Mouse (Mus musculus) neutrophil, adult 5-6 weeks (primary cell): ENCODE measurements around the gene 4933421I07Rik. TPM values are rescaled to one million over a fixed set of nuclear protein-coding genes. Genes with fewer than 3 reads are reported as not detected.
A peak's percentile ranks its signal among the peaks of the same experiment; 100 is the strongest.

Experiments used
- ATAC-seq: fragments of 151-379, 151-347 bp; 2 replicates; pipeline ENCODE4 v1.8.0; 2017; ENCODE audit warnings: mild to moderate bottlenecking, moderate TSS enrichment; ENCODE audit not compliant: insufficient number of reproducible peaks, poor library complexity, low FRiP score, severe bottlenecking; ENCODE audit errors: extremely low read depth
- total RNA-seq: library from RNA; stranded (forward); fragments of 200-1000 nt; gene quantifications from 2 replicates; pipeline ENCODE4 v1.2.3, GENCODE M21; 2017

The 4933421I07Rik gene
- total RNA-seq: not detected in 2 replicates

DNA sequence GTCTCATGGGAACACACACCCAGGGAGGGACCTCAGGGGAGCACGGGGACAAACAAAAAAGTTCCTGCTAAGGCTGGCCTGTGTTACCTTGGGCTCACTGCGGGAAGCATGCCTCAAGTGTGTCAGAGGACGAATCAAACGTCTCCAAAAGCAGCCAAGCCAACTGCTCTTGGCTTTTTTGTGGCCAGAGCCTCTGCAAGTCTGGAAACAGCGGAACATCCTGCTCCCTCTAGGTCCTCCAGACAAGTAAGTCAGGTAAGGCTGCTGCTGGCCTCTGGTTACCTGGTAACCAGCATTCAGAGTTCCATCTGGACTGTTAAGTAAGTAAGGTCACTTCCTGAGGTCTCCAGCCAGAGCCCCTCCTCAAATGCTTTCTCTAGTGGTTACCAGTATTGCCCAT, at the start of gene 4933421I07Rik:
4933421I07Rik (minus strand) TSS at position 271 of the 400 bp plus-strand sequence.
- ATAC-seq: no peak

DNA sequence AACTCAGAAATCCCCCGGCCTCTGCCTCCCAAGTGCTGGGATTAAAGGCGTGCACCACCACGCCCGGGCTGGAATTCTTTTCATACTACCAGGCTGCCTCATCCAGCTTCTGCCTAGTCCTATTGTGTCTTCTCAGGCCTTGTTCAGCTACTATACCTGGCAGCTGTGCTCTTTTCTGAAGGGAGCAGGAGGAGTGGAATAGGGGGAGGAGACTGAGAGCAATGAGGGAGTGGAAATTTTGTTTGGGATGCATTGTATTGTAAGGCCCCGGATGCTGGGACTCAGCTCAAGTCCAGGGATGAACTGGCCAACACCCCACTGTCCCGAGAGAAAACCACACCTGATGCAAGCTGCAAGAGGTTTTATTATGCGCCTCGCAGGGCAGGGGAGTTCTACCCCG, 49.4 kb upstream of the 4933421I07Rik start:
- ATAC-seq: no peak

DNA sequence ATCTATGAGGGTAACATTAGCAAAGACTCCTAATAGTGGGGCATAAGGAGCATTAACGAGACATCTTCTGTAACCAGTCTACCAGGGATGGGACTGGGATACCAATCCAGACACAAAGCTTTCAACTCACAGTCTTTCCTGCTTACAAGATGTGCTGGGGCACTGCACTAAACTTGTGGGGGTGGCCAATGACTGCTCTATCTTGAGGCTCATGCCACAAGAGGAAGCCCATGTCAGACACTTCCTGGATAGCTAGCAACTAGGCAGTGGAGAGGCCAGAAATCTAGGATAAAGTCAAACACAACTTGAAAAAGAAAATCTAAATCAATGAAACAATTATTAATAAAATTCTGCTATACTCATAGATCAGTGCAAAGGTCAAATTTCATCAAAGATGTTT, 48.3 kb upstream of the 4933421I07Rik start:
- no peak for ATAC-seq

DNA sequence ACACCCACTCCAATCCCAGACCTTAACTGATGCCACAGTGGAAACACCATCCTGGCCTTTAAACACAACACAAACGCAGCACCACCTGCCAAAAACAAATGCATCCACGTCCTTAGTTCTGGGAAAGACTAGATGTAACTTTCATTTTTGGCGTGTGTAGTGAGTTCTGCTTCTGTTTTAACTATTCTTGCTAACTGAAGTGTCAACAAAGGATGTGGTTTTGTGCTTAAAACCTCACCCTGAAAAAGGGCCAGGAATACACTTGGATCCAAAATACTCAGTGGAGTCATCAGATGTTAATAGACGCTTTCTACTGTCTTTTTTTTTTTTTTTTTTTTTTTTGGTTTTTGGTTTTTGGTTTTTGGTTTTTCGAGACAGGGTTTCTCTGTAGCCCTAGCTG, 42.9 kb upstream of the 4933421I07Rik start:
- ATAC-seq: peak; percentile 39; the same call in 1 of the 2 replicates

DNA sequence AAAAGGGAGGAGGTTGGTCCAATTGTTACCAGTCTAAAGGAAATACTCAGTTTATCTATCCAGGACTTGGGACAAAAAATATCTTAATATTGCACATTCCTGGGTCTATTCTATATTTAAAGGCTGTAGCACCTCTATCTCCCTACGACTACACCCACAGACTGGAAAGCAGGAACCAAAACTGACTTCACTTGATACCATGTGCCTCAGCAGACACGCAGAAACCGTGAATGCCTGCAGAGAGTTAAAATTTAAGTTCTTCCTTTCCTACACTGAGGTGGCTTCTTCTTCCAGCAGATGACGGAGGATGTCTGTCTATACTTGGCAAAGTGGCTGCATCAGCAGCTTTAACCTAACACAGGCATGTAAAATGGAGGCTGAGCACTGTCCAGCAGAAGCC, 42.4 kb upstream of the 4933421I07Rik start:
- no peak for ATAC-seq

DNA sequence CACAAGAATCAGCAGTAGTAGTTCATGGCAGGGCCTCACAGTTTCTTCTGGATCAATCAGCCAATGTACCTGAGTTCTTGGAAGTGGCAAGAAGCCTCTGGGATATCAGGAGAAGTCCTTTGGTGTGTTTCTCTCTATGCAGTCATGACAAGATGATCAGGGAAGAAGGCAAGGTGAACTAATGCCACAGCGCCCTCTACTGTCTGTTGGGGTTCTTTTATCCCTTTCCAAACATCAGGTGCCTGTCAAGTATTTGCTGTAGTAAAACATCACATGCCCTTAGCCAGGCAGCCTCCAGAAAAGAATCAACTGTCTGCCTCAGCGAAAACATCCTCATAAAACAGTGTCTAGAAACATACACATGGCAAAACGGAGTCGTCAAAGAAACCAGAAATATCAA, 6.7 kb upstream of the 4933421I07Rik start:
- ATAC-seq: no peak

DNA sequence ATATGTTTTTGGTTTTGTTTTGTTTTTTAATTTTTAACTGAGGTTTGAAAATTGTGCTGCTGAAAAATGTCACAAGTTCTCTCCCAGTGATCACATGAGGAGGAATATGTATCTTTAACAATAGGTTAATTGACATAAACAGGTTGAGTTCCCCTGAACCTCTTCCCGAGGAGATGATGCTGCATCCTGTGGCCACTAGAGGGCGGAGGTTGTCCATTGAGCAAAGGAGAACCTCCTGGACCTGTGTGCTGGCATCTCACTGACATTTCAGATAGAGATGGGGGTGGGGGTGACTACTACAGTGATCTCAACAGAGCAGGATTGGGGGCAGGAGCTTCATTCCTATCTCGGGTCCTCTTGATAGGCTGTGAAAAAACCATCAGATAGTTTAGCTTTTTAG, 2.7 kb upstream of the 4933421I07Rik start:
- ATAC-seq: no peak

DNA sequence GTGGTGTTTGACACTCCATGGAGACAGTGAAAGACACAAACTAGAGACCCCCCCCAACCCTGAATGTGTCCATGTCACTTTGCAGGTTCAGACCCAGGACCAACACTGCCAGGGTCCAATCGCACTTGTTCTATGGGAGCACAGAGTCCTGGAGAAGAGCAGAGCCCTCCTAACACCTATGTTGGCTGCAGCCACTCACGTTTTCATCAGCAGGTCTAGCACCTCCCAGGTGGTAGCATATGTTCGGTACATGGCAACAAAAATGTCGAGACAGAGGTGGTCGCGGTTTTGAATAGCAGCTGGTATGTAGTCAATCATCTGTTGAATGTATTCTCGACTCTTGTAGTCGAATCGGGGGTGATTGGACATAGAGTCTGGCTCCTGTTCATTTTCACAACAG, 568 bp downstream of the 4933421I07Rik start:
- no peak for ATAC-seq

Other genes with a start within 250 kb of the 4933421I07Rik start
- gene Vmn2r61, start 188.1 kb downstream of the 4933421I07Rik start, total RNA-seq: not detected in 2 replicates
- 13.1 and 15.0 TPM in 2 replicates for gene Zfp141, start 57.6 kb upstream of the 4933421I07Rik start, total RNA-seq
- not detected in 2 replicates for gene Gm21028, start 130.5 kb upstream of the 4933421I07Rik start, total RNA-seq
- 0.58 TPM in 1 of 2 replicates, not detected in the other for gene Zfp977, start 144.4 kb upstream of the 4933421I07Rik start, total RNA-seq
- 0.25 and 0.70 TPM in 2 replicates for gene Zfp976, start 194.5 kb upstream of the 4933421I07Rik start, total RNA-seq
- 2.0 and 2.1 TPM in 2 replicates for gene Zfp975, start 244.6 kb upstream of the 4933421I07Rik start, total RNA-seq